Mouse (Mus musculus) limb, embryonic 11.5 days (tissue): ENCODE data around the gene Il31ra. TPM values are rescaled to one million over a fixed set of nuclear protein-coding genes. Genes with fewer than 3 reads are reported as not detected.

ENCODE experiments used
- ATAC-seq: fragments of 200-750 bp; cut with Nextera tagmentation; 2 replicates; pipeline ENCODE4 v1.8.0; 2017; ENCODE audit warnings: low read depth; ENCODE audit not compliant: insufficient number of reproducible peaks, low FRiP score, low TSS enrichment
- DNase-seq: peaks from one replicate; pipeline ENCODE4 v3.0.0-alpha.2; 2015; ENCODE audit warnings: low spot score
- H3K27ac ChIP-seq: fragments of 300-500 bp; sonication (generic); replicated peaks from 2 replicates; pipeline ENCODE4 v1.5.1; 2014; ENCODE audit warnings: low read depth, mild to moderate bottlenecking, low read length
- H3K27me3 ChIP-seq: fragments of 300-500 bp; sonication (generic); 2 replicates; pipeline ENCODE4 v1.6.1; 2014; ENCODE audit warnings: mild to moderate bottlenecking, low read length, mixed read lengths; ENCODE audit not compliant: control insufficient read depth, insufficient read depth
- H3K36me3 ChIP-seq: fragments of 300-500 bp; sonication (generic); 2 replicates; pipeline ENCODE4 v1.6.1; 2014; ENCODE audit warnings: mild to moderate bottlenecking, low read length, moderate library complexity, mixed read lengths; ENCODE audit not compliant: control insufficient read depth, insufficient read depth
- H3K4me1 ChIP-seq: fragments of 300-500 bp; sonication (generic); 2 replicates; pipeline ENCODE4 v1.6.1; 2014; ENCODE audit warnings: low read length, mixed read lengths; ENCODE audit not compliant: control insufficient read depth, insufficient read depth
- H3K4me2 ChIP-seq: fragments of 300-500 bp; sonication (generic); 2 replicates; pipeline ENCODE4 v1.6.1; 2014; ENCODE audit warnings: low read depth, mild to moderate bottlenecking, moderate library complexity; ENCODE audit not compliant: severe bottlenecking
- H3K4me3 ChIP-seq: fragments of 300-500 bp; sonication (generic); 2 replicates; pipeline ENCODE4 v1.5.1; 2014; ENCODE audit warnings: low read depth, low read length
- H3K9ac ChIP-seq: fragments of 300-500 bp; sonication (generic); 2 replicates; pipeline ENCODE4 v1.6.1; 2014; ENCODE audit warnings: mild to moderate bottlenecking, low read length
- H3K9me3 ChIP-seq: fragments of 300-500 bp; sonication (generic); 2 replicates; pipeline ENCODE4 v1.6.1; 2016; ENCODE audit warnings: low read length; ENCODE audit not compliant: control insufficient read depth
- WGBS: fragments of 180-500 bp; shearing (Covaris S2); extraction: QIAGEN DNeasy Blood & Tissue Kit; methylation state at CpG from one replicate; pipeline ENCODE4 v1.1.7; 2014; 5-methylcytosine and 5-hydroxymethylcytosine counted together
- polyA plus RNA-seq: library from polyadenylated mRNA; unstranded; fragments of >200 nt; fragmentation: Nextera tagmentation; extraction: Ambion mirVana; gene quantifications from 2 replicates; pipeline ENCODE4 v1.2.1, GENCODE M21; 2014

Gene Il31ra
- polyA plus RNA-seq, 1 experiment from 2014 or later: not detected

- no peak for ATAC-seq
- Histone ChIP-seq H3K27me3 (no peaks in the 10 kb centered on the region), H3K9me3 (no peaks in the 10 kb centered on the region), H3K4me3 (no peak overlapping the region), H3K36me3 (peaks cover 8% of the 10 kb centered on the region), H3K4me2 (no peak overlapping the region), H3K27ac (no peak overlapping the region), H3K9ac (no peak overlapping the region), H3K4me1 (no peaks in the 10 kb centered on the region)
- no peak for DNase-seq
- 93% methylated on average over 15 of the region's 15 CpGs for WGBS
Observed at GRCm38 (mm10) chr13:112479926-112480325, 114.2 kb downstream of the Il31ra start.

GRCm38 (mm10) chr13:112479032-112479431 is 115.1 kb downstream of the Il31ra start:
- H3K36me3 ChIP-seq: peaks cover 8% of the 10 kb centered on the region; the same call in 1 of the 2 replicates
- H3K27ac ChIP-seq: no peak overlapping the region
- no peak for DNase-seq
- no peaks in the 10 kb centered on the region for H3K4me1 ChIP-seq
- H3K9me3 ChIP-seq: no peaks in the 10 kb centered on the region
- no peak for ATAC-seq
- H3K27me3 ChIP-seq: no peaks in the 10 kb centered on the region
- H3K9ac ChIP-seq: no peak overlapping the region
- H3K4me3 ChIP-seq: no peak overlapping the region
- H3K4me2 ChIP-seq: no peak overlapping the region
- 94% methylated on average over 7 of the region's 7 CpGs for whole genome bisulfite sequencing

- no peak overlapping the region for H3K9ac ChIP-seq
- peaks cover 8% of the 10 kb centered on the region; the same call in 1 of the 2 replicates for H3K36me3 ChIP-seq
- ATAC-seq: no peak
- H3K27me3 ChIP-seq: no peaks in the 10 kb centered on the region
- no peak overlapping the region for H3K27ac ChIP-seq
- no peaks in the 10 kb centered on the region for H3K4me1 ChIP-seq
- no peaks in the 10 kb centered on the region for H3K9me3 ChIP-seq
- DNase-seq: no peak
- 76% methylated on average over 21 of the region's 21 CpGs for WGBS
- H3K4me2 ChIP-seq: no peak overlapping the region
- no peak overlapping the region for H3K4me3 ChIP-seq
Observed at GRCm38 (mm10) chr13:112473757-112474755, 120.1 kb downstream of the Il31ra start.

- H3K4me1 ChIP-seq: no peaks in the 10 kb centered on the region
- H3K4me3 ChIP-seq: no peak overlapping the region
- no peak overlapping the region for H3K9ac ChIP-seq
- H3K27ac ChIP-seq: no peak overlapping the region
- H3K9me3 ChIP-seq: no peaks in the 10 kb centered on the region
- 88% methylated on average over 19 of the region's 19 CpGs for WGBS
- H3K36me3 ChIP-seq: peaks cover 8% of the 10 kb centered on the region; the same call in 1 of the 2 replicates
- H3K4me2 ChIP-seq: no peak overlapping the region
- H3K27me3 ChIP-seq: no peaks in the 10 kb centered on the region
- DNase-seq (no peak), ATAC-seq (no peak)
Observed at GRCm38 (mm10) chr13:112472401-112473023, 121.6 kb downstream of the Il31ra start.

- no peaks in the 10 kb centered on the region for H3K4me1 ChIP-seq
- no peak overlapping the region for H3K27ac ChIP-seq
- 94% methylated on average over 9 of the region's 9 CpGs for WGBS
- H3K9me3 ChIP-seq: no peaks in the 10 kb centered on the region
- H3K27me3 ChIP-seq: no peaks in the 10 kb centered on the region
- DNase-seq: no peak
- ATAC-seq: no peak
- H3K4me2 ChIP-seq: no peak overlapping the region
- H3K9ac ChIP-seq: no peak overlapping the region
- no peak overlapping the region for H3K4me3 ChIP-seq
- peaks cover 7% of the 10 kb centered on the region; the same call in 1 of the 2 replicates for H3K36me3 ChIP-seq
Observed at GRCm38 (mm10) chr13:112471201-112471600, 123.0 kb downstream of the Il31ra start.

Other genes starting within 250 kb of the Il31ra start
- 20.2 and 22.4 TPM in 2 replicates for gene Il6st, start 130.3 kb downstream of the Il31ra start, polyA plus RNA-seq
- 0.31 and 0.37 TPM in 2 replicates for gene Ddx4, start 58.1 kb upstream of the Il31ra start, polyA plus RNA-seq
- 11.7 and 13.2 TPM in 2 replicates for gene Slc38a9, start 66.4 kb upstream of the Il31ra start, polyA plus RNA-seq
- 21.7 and 22.4 TPM in 2 replicates for gene Plpp1, start 206.4 kb upstream of the Il31ra start, polyA plus RNA-seq